Comparison of ENCODE assay signal across 1 mouse cellular context in genomic region chr8:69853869-69854268, GRCm38 (mm10).
TF ChIP-seq lines count a peak whose summit lies in the region.

No protein-coding gene starts in this region.

TF ChIP-seq in MEL, 35 proteins besides CTCF, POLR2A, EP300 and RAD21:
- TF ChIP-seq SMC3 (IDR thresholded peaks at IDR 0.05; ENCODE audit: low read depth, low read length) (peak; percentile 26), SIN3A (IDR thresholded peaks at IDR 0.05; ENCODE audit: low read length) (no peak)
